In the genomic region with DNA sequence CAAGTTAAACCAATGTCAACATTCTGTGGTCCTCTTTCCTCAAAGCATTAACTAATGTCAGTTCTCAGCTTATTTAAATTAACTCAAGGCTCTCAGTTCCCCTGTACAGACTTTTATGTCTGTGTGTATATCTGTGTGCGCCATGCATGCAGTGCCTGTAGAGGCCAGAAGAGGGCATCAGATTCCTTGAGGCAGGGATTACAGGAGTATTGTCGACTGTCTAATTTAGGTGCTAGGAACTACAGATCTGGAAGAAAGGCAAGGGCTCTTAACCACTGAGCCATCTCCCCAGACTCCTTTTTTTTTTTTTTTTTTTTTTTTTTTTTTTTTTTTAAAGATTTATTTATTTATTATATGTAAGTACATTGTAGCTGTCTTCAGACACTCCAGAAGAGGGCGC, we compare ENCODE assay signal across 10 mouse cellular contexts.
DNase-seq lines count a peak whose midpoint lies in the region; ATAC-seq and TF ChIP-seq lines count a peak whose summit lies in the region.
"Had no signal": no experiment of that assay in that cellular context is flagged by ENCODE, and none has a peak within 500 bp of the region (broad histone marks: within the 10 kb centered on the region; RNA-seq: fewer than 3 reads in every experiment).

No protein-coding gene starts in this region.

- TF ChIP-seq CTCF in gastrocnemius, adult 2 months (IDR thresholded peaks at IDR 0.05), result peak; percentile 48; the same call in 1 of the 2 replicates
- TF ChIP-seq CTCF in midbrain, postnatal 0 days (IDR thresholded peaks at IDR 0.05), result peak; percentile 42
- TF ChIP-seq CTCF in cortical plate, adult 2 months (IDR thresholded peaks at IDR 0.05; ENCODE audit: extremely low read depth, insufficient read depth, low read length), result 0 out of 2 replicates have a peak, but pooled peaks have one; percentile 22
- peak; percentile 26; the same call in 1 of the 2 replicates for TF ChIP-seq CTCF in small intestine, adult 2 months (IDR thresholded peaks at IDR 0.05; ENCODE audit: extremely low read depth, insufficient read length, insufficient replicate concordance, low read depth, low read length)

- WGBS in midbrain, postnatal 0 days, result 92% methylated on average over 2 of the region's 3 CpGs
- 94% methylated on average over 2 of the region's 3 CpGs for WGBS in midbrain, embryonic 16.5 days
- WGBS in small intestine, adult 2 months, result 95% methylated on average over 2 of the region's 3 CpGs

- H3K4me2 ChIP-seq in midbrain, postnatal 0 days (ENCODE audit: low read depth, low read length, poor library complexity, severe bottlenecking), result no peak overlapping the region
- H3K4me2 ChIP-seq in midbrain, embryonic 16.5 days (ENCODE audit: low read length), result no peak overlapping the region
- H3K4me2 ChIP-seq: intestine, embryonic 15.5 days had no signal

- DNase-seq in gastrocnemius, adult 2 months, result no peak
- DNase-seq in gastrocnemius, postnatal 4 days (ENCODE audit: low spot score in 2 of 2), result no peak
- no peak for DNase-seq in midbrain, postnatal 0 days (ENCODE audit: low spot score)
- no peak for DNase-seq in cerebellum, adult 9-10 months
- DNase-seq in frontal cortex, postnatal 14 days (ENCODE audit: low spot score in 2 of 2), result no peak

- H3K9me3 ChIP-seq in midbrain, postnatal 0 days (ENCODE audit: low read length), result no peaks in the 10 kb centered on the region
- no peaks in the 10 kb centered on the region for H3K9me3 ChIP-seq in midbrain, embryonic 16.5 days (replicated peaks; ENCODE audit: control insufficient read depth, low read length, poor library complexity, severe bottlenecking)
- H3K9me3 ChIP-seq: intestine, embryonic 15.5 days had no signal

- ATAC-seq in midbrain, postnatal 0 days (ENCODE audit: low FRiP score), result no peak
- no peak for ATAC-seq in midbrain, embryonic 16.5 days
- ATAC-seq: intestine, embryonic 15.5 days had no signal

- no peaks in the 10 kb centered on the region for H3K4me1 ChIP-seq in midbrain, postnatal 0 days (ENCODE audit: insufficient read depth, low read length)
- H3K4me1 ChIP-seq in midbrain, embryonic 16.5 days (ENCODE audit: control insufficient read depth, insufficient read depth, low read length), result no peaks in the 10 kb centered on the region
- H3K4me1 ChIP-seq in cortical plate, adult 2 months (ENCODE audit: control insufficient read depth, insufficient read depth, low read length), result no peaks in the 10 kb centered on the region
- H3K4me1 ChIP-seq in small intestine, adult 2 months (ENCODE audit: control insufficient read depth, insufficient read depth, insufficient read length, low read length), result no peaks in the 10 kb centered on the region
- H3K4me1 ChIP-seq: intestine, embryonic 15.5 days had no signal

- H3K27ac ChIP-seq in gastrocnemius, adult 2 months, result no peak overlapping the region
- no peak overlapping the region for H3K27ac ChIP-seq in midbrain, postnatal 0 days (ENCODE audit: low read depth, low read length)
- no peak overlapping the region for H3K27ac ChIP-seq in midbrain, embryonic 16.5 days (ENCODE audit: low read length)
- no peak overlapping the region for H3K27ac ChIP-seq in cortical plate, adult 2 months (ENCODE audit: insufficient read depth, low read length)
- H3K27ac ChIP-seq in small intestine, adult 2 months (ENCODE audit: insufficient read depth, low read depth, low read length), result no peak overlapping the region
- H3K27ac ChIP-seq: intestine, embryonic 15.5 days had no signal

- no peaks in the 10 kb centered on the region for H3K27me3 ChIP-seq in midbrain, postnatal 0 days (ENCODE audit: insufficient read depth, low read length)
- H3K27me3 ChIP-seq in midbrain, embryonic 16.5 days (ENCODE audit: control insufficient read depth, insufficient read depth, low read depth, low read length), result no peaks in the 10 kb centered on the region
- no peaks in the 10 kb centered on the region for H3K27me3 ChIP-seq in small intestine, adult 2 months (ENCODE audit: control insufficient read depth, insufficient read depth, low read length)
- H3K27me3 ChIP-seq: intestine, embryonic 15.5 days; megakaryocyte, embryonic 14.5 days had no signal

- H3K36me3 ChIP-seq in midbrain, postnatal 0 days (ENCODE audit: insufficient read depth, low read length), result 0 out of 2 replicates have a peak, but pooled peaks cover 3% of the 10 kb centered on the region
- no peaks in the 10 kb centered on the region for H3K36me3 ChIP-seq in midbrain, embryonic 16.5 days (ENCODE audit: control insufficient read depth, insufficient read depth, low read length)
- H3K36me3 ChIP-seq in small intestine, adult 2 months (ENCODE audit: control insufficient read depth, insufficient read depth, low read length), result no peaks in the 10 kb centered on the region
- H3K36me3 ChIP-seq: intestine, embryonic 15.5 days had no signal

- intact Hi-C loops in gastrocnemius, adult 2 months (cut with DNase I), result no loop called here

- no peak for TF ChIP-seq POLR2A in cortical plate, adult 2 months (IDR thresholded peaks at IDR 0.05; ENCODE audit: extremely low read depth, insufficient read depth, low read length)
- no peak for TF ChIP-seq POLR2A in small intestine, adult 2 months (IDR thresholded peaks at IDR 0.05; ENCODE audit: low read depth, low read length)

- H3K4me3 ChIP-seq in gastrocnemius, adult 2 months, result no peak overlapping the region
- no peak overlapping the region for H3K4me3 ChIP-seq in midbrain, postnatal 0 days (ENCODE audit: low read depth, low read length)
- H3K4me3 ChIP-seq in midbrain, embryonic 16.5 days (ENCODE audit: low read depth, low read length), result no peak overlapping the region
- H3K4me3 ChIP-seq in cortical plate, adult 2 months (ENCODE audit: insufficient read depth, low read length), result no peak overlapping the region
- H3K4me3 ChIP-seq in small intestine, adult 2 months (ENCODE audit: low read depth, low read length), result no peak overlapping the region
- H3K4me3 ChIP-seq: intestine, embryonic 15.5 days; megakaryocyte, embryonic 14.5 days had no signal

- no peak overlapping the region for H3K9ac ChIP-seq in midbrain, postnatal 0 days (replicated peaks; ENCODE audit: low read length, poor library complexity, severe bottlenecking)
- H3K9ac ChIP-seq in midbrain, embryonic 16.5 days (ENCODE audit: low read depth, low read length), result no peak overlapping the region
- H3K9ac ChIP-seq: intestine, embryonic 15.5 days had no signal
